ENCODE assay signal across 18 mouse cellular contexts in genomic region chr1:71898198-71898597, GRCm38 (mm10).
DNase-seq lines count a peak whose midpoint lies in the region; ATAC-seq and TF ChIP-seq lines count a peak whose summit lies in the region.
"Had no signal": no experiment of that assay in that cellular context is flagged by ENCODE, and none has a peak within 500 bp of the region (broad histone marks: within the 10 kb centered on the region; RNA-seq: fewer than 3 reads in every experiment).

No protein-coding gene starts in this region.

- H3K4me1 ChIP-seq in hindbrain, embryonic 16.5 days (ENCODE audit: control insufficient read depth, insufficient read depth, low read depth, low read length) = peaks cover 3% of the 10 kb centered on the region
- H3K4me1 ChIP-seq in hindbrain, embryonic 11.5 days (replicated peaks; ENCODE audit: control insufficient read depth, insufficient read depth, low read length) = no peaks in the 10 kb centered on the region
- peaks cover 74% of the 10 kb centered on the region for H3K4me1 ChIP-seq in limb, embryonic 10.5 days
- peaks cover 11% of the 10 kb centered on the region for H3K4me1 ChIP-seq in intestine, embryonic 16.5 days (ENCODE audit: control insufficient read depth, insufficient read depth, low read length)
- H3K4me1 ChIP-seq: midbrain, embryonic 13.5 days; neural tube, embryonic 12.5 days had no signal

- 74% methylated on average over 6 of the region's 6 CpGs for WGBS in hindbrain, embryonic 16.5 days
- 85% methylated on average over 6 of the region's 6 CpGs for WGBS in hindbrain, embryonic 11.5 days
- WGBS in limb, embryonic 10.5 days = 96% methylated on average over 6 of the region's 6 CpGs
- WGBS in intestine, embryonic 16.5 days = 85% methylated on average over 6 of the region's 6 CpGs

- DNase-seq in hindbrain, embryonic 11.5 days (ENCODE audit: low spot score) = no peak
- DNase-seq in Muller cell, postnatal 12 days (ENCODE audit: inconsistent ontology term) = peak; percentile 62
- DNase-seq in brain, embryonic 14.5 days (ENCODE audit: low read depth) = peak; percentile 57
- DNase-seq in limb, embryonic 10.5 days (ENCODE audit: low spot score) = no peak
- no peak for DNase-seq in adrenal gland, postnatal 25 days
- DNase-seq: cerebellum, adult 9-10 months; gastrocnemius, postnatal 14 days; kidney, postnatal 25 days; layer of hippocampus, postnatal 36 days had no signal

- no peaks in the 10 kb centered on the region for H3K9me3 ChIP-seq in hindbrain, embryonic 16.5 days (ENCODE audit: control insufficient read depth, low read length)
- H3K9me3 ChIP-seq in hindbrain, embryonic 11.5 days (ENCODE audit: control insufficient read depth, low read length) = no peaks in the 10 kb centered on the region
- H3K9me3 ChIP-seq in limb, embryonic 10.5 days (replicated peaks) = no peaks in the 10 kb centered on the region
- no peaks in the 10 kb centered on the region for H3K9me3 ChIP-seq in intestine, embryonic 16.5 days (ENCODE audit: control insufficient read depth, low read length)
- H3K9me3 ChIP-seq: limb, embryonic 15.5 days; midbrain, embryonic 13.5 days; neural tube, embryonic 12.5 days had no signal

- H3K27ac ChIP-seq in hindbrain, embryonic 16.5 days (ENCODE audit: low read depth, low read length) = no peak overlapping the region
- no peak overlapping the region for H3K27ac ChIP-seq in hindbrain, embryonic 11.5 days (ENCODE audit: low read depth, low read length)
- H3K27ac ChIP-seq in limb, embryonic 10.5 days = peak overlapping the region; percentile 67; the same call in 1 of the 2 replicates
- H3K27ac ChIP-seq in intestine, embryonic 16.5 days (ENCODE audit: low read length) = no peak overlapping the region
- H3K27ac ChIP-seq: limb, embryonic 15.5 days; midbrain, embryonic 13.5 days; neural tube, embryonic 12.5 days had no signal

- no peak overlapping the region for H3K4me2 ChIP-seq in hindbrain, embryonic 16.5 days (ENCODE audit: low read length)
- no peak overlapping the region for H3K4me2 ChIP-seq in hindbrain, embryonic 11.5 days (replicated peaks; ENCODE audit: low read depth, low read length)
- no peak overlapping the region for H3K4me2 ChIP-seq in intestine, embryonic 16.5 days (ENCODE audit: low read depth, low read length)
- H3K4me2 ChIP-seq: heart, embryonic 11.5 days; limb, embryonic 15.5 days; lung, embryonic 14.5 days; midbrain, embryonic 13.5 days; neural tube, embryonic 12.5 days had no signal

- H3K36me3 ChIP-seq in hindbrain, embryonic 16.5 days (ENCODE audit: control insufficient read depth, insufficient read depth, low read length) = no peaks in the 10 kb centered on the region
- H3K36me3 ChIP-seq in hindbrain, embryonic 11.5 days (ENCODE audit: control insufficient read depth, insufficient read depth, low read length) = no peaks in the 10 kb centered on the region
- no peaks in the 10 kb centered on the region for H3K36me3 ChIP-seq in limb, embryonic 10.5 days
- no peaks in the 10 kb centered on the region for H3K36me3 ChIP-seq in intestine, embryonic 16.5 days (ENCODE audit: control insufficient read depth, insufficient read depth, low read length)
- H3K36me3 ChIP-seq: limb, embryonic 15.5 days; midbrain, embryonic 13.5 days; neural tube, embryonic 12.5 days had no signal

- H3K9ac ChIP-seq in hindbrain, embryonic 16.5 days (ENCODE audit: low read depth, low read length) = peak overlapping the region; percentile 32; the same call in 1 of the 2 replicates
- H3K9ac ChIP-seq in hindbrain, embryonic 11.5 days (ENCODE audit: low read depth, low read length) = no peak overlapping the region
- H3K9ac ChIP-seq in intestine, embryonic 16.5 days (ENCODE audit: low read depth, low read length) = no peak overlapping the region
- H3K9ac ChIP-seq: limb, embryonic 15.5 days; lung, embryonic 14.5 days; midbrain, embryonic 13.5 days; neural tube, embryonic 12.5 days had no signal

- ATAC-seq in hindbrain, embryonic 16.5 days = peak; percentile 71
- ATAC-seq in hindbrain, embryonic 11.5 days (ENCODE audit: low FRiP score) = no peak
- no peak for ATAC-seq in intestine, embryonic 16.5 days
- ATAC-seq: activated CD4-positive, CD25-positive, alpha-beta regulatory T cell, adult 4 months; midbrain, embryonic 13.5 days had no signal

- no peak overlapping the region for H3K4me3 ChIP-seq in hindbrain, embryonic 16.5 days (ENCODE audit: low read length)
- no peak overlapping the region for H3K4me3 ChIP-seq in hindbrain, embryonic 11.5 days (ENCODE audit: low read depth, low read length)
- H3K4me3 ChIP-seq in limb, embryonic 10.5 days = no peak overlapping the region
- H3K4me3 ChIP-seq in intestine, embryonic 16.5 days (ENCODE audit: low read length) = no peak overlapping the region
- H3K4me3 ChIP-seq: erythroblast, embryonic 14.5 days; limb, embryonic 15.5 days; midbrain, embryonic 13.5 days; neural tube, embryonic 12.5 days had no signal

- TF ChIP-seq POLR2A in brain, embryonic 14.5 days (IDR thresholded peaks at IDR 0.05; ENCODE audit: borderline replicate concordance, extremely low read depth, insufficient read depth, insufficient read length, poor library complexity, severe bottlenecking) = no peak

- no peaks in the 10 kb centered on the region for H3K27me3 ChIP-seq in hindbrain, embryonic 16.5 days (replicated peaks; ENCODE audit: control insufficient read depth, insufficient read depth, low read length)
- no peaks in the 10 kb centered on the region for H3K27me3 ChIP-seq in hindbrain, embryonic 11.5 days (ENCODE audit: control insufficient read depth, insufficient read depth, low read length)
- H3K27me3 ChIP-seq in limb, embryonic 10.5 days (ENCODE audit: low read depth, poor library complexity, severe bottlenecking) = no peaks in the 10 kb centered on the region
- no peaks in the 10 kb centered on the region for H3K27me3 ChIP-seq in intestine, embryonic 16.5 days (replicated peaks; ENCODE audit: control insufficient read depth, insufficient read depth, low read length)
- H3K27me3 ChIP-seq: limb, embryonic 15.5 days; midbrain, embryonic 13.5 days; neural tube, embryonic 12.5 days had no signal

- no peak for TF ChIP-seq CTCF in brain, embryonic 14.5 days (IDR thresholded peaks at IDR 0.05; ENCODE audit: borderline replicate concordance, extremely low read depth, insufficient read depth, insufficient read length)

Comparison
In these comparisons a context has a peak if more than half of its experiments do, and no peak if none do; other contexts are left out.
1. DNase-seq: peak in Muller cell, postnatal 12 days (single experiment) and brain, embryonic 14.5 days (single experiment); none in hindbrain, embryonic 11.5 days (single experiment), limb, embryonic 10.5 days (single experiment) and adrenal gland, postnatal 25 days (single experiment).